Mouse (Mus musculus) embryonic facial prominence, embryonic 15.5 days (tissue): ENCODE results near the gene Spn. TPM values are rescaled to one million over a fixed set of nuclear protein-coding genes. Genes with fewer than 3 reads are reported as not detected.

Experiments
- ATAC-seq: fragments of 200-750 bp; cut with Nextera tagmentation; 2 replicates; pipeline ENCODE4 v1.8.0; 2017; ENCODE audit warnings: low read depth, moderate TSS enrichment; ENCODE audit not compliant: insufficient number of reproducible peaks, low FRiP score, low TSS enrichment
- H3K27ac ChIP-seq: fragments of 300-500 bp; sonication (generic); replicated peaks from 2 replicates; pipeline ENCODE4 v1.5.1; 2015; ENCODE audit warnings: mild to moderate bottlenecking, inconsistent platforms
- H3K27me3 ChIP-seq: fragments of 300-500 bp; sonication (generic); 2 replicates; pipeline ENCODE4 v1.6.1; 2015; ENCODE audit warnings: inconsistent platforms
- H3K36me3 ChIP-seq: fragments of 300-500 bp; sonication (generic); 2 replicates; pipeline ENCODE4 v1.6.1; 2015; ENCODE audit warnings: mild to moderate bottlenecking, inconsistent platforms
- H3K4me1 ChIP-seq: fragments of 300-500 bp; sonication (generic); 2 replicates; pipeline ENCODE4 v1.6.1; 2015; ENCODE audit warnings: inconsistent platforms
- H3K4me2 ChIP-seq: fragments of 300-500 bp; sonication (generic); replicated peaks from 2 replicates; pipeline ENCODE4 v1.6.1; 2015; ENCODE audit warnings: mild to moderate bottlenecking, inconsistent platforms
- H3K4me3 ChIP-seq: fragments of 300-500 bp; sonication (generic); replicated peaks from 2 replicates; pipeline ENCODE4 v1.5.1; 2015; ENCODE audit warnings: mild to moderate bottlenecking, inconsistent platforms
- H3K9ac ChIP-seq: fragments of 300-500 bp; sonication (generic); 2 replicates; pipeline ENCODE4 v1.6.1; 2015; ENCODE audit warnings: inconsistent platforms
- H3K9me3 ChIP-seq: fragments of 300-500 bp; sonication (generic); replicated peaks from 2 replicates; pipeline ENCODE4 v1.6.1; 2016; ENCODE audit warnings: inconsistent platforms
- WGBS: fragments of 180-500 bp; shearing (Covaris S2); methylation state at CpG from one replicate; pipeline ENCODE4 v1.1.7; 2015; 5-methylcytosine and 5-hydroxymethylcytosine counted together
- polyA plus RNA-seq: library from polyadenylated mRNA; unstranded; fragments of >200 nt; fragmentation: Nextera tagmentation; extraction: Ambion mirVana; gene quantifications from 2 replicates; pipeline ENCODE4 v1.2.1, GENCODE M21; 2015

Gene Spn
- polyA plus RNA-seq, 1 experiment from 2014 or later: 0.61 TPM

DNA sequence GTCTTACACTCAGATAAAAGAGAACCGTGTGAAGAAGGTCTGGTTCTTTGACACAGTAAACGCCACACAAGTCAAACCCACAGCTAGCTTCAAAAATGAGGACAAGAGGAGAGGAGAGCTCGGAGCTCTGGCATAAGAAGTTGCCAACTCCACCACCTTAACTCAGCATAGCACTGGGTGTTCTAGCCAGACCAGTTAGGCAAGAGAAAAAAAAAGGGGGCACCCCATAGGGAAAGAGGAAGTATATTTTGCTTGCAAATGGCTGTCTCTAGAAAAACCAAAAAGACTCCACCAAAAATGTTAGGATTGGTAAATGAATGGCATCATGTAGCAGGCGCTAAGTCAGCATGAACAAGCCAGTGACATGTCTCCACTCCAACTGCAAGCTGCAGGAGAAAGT is 26.4 kb upstream of the Spn start:
- Histone ChIP-seq H3K4me2 (no peak overlapping the region), H3K27ac (no peak overlapping the region), H3K9ac (no peak overlapping the region), H3K4me1 (no peaks in the 10 kb centered on the region), H3K4me3 (no peak overlapping the region), H3K9me3 (no peaks in the 10 kb centered on the region), H3K27me3 (no peaks in the 10 kb centered on the region), H3K36me3 (no peaks in the 10 kb centered on the region)
- no peak for ATAC-seq
- 82% methylated on average over 4 of the region's 4 CpGs for WGBS

DNA sequence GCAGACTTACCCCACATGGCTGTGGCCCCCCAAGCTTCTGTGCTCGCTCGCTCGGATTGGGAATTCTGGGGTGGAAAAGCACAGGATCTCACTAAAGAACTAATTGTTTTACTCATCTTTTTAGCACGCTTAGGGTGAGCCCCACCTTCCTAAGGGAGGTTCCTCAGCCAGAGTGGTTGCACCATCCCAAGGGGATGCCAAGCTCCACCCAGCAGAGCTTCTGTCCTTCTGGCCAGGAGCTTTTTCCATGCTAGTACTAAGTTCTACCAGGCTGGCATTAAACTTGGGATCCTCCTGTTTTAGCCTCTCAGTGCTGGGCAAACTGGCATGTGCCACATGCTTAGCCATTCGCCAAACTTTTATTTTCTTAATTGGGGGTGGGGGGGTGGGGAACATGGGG is 24.9 kb upstream of the Spn start:
- no peak overlapping the region for H3K4me2 ChIP-seq
- no peaks in the 10 kb centered on the region for H3K36me3 ChIP-seq
- no peaks in the 10 kb centered on the region for H3K27me3 ChIP-seq
- no peak overlapping the region for H3K9ac ChIP-seq
- H3K4me3 ChIP-seq: no peak overlapping the region
- no peak for ATAC-seq
- no peaks in the 10 kb centered on the region for H3K9me3 ChIP-seq
- H3K27ac ChIP-seq: no peak overlapping the region
- no peaks in the 10 kb centered on the region for H3K4me1 ChIP-seq
- WGBS: 82% methylated on average over 5 of the region's 5 CpGs

DNA sequence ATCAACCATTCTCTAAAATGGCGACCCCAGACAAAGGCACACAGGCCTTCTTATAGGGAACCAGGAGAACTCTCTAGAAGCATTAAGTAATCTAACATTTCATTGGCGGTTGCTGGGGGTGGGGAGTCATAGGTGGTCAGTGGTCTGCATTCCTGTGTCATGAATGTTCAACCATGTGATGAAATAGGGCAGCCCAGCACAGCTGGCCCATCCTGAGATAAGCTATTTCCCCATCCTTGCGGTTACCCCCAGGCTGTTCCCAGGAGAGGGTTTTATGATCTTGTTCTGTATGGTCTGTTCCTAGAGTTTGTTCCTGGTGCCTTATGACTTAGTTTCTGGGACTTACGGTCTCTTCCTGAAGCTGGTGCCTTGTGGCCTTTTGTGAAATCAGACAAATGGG is 19.9 kb upstream of the Spn start:
- ATAC-seq: no peak
- Histone ChIP-seq H3K27ac (no peak overlapping the region), H3K4me3 (no peak overlapping the region), H3K9ac (no peak overlapping the region), H3K9me3 (no peaks in the 10 kb centered on the region), H3K4me2 (no peak overlapping the region), H3K36me3 (no peaks in the 10 kb centered on the region), H3K27me3 (no peaks in the 10 kb centered on the region), H3K4me1 (no peaks in the 10 kb centered on the region)
- WGBS: 91% methylated on average over 4 of the region's 4 CpGs

DNA sequence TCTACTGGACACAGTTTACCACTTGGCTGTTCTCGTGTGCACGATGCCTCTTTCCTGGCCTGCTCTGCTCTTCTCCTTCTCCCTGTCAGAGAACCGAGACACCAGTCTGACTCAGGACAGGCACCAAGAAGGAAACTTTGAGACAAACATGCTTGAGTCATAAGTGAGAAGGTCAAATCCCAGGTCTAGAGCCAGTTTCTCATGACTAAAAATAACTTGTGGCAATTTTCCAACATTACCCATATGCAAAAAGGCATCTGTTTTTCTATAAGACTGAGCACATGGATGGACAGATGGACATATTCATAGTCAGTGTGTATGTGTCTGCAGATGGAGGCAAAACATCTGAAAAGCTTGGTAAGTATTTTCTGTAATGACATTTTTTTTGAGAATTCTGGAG is 15.9 kb upstream of the Spn start:
- Histone ChIP-seq H3K9ac (no peak overlapping the region), H3K4me1 (no peaks in the 10 kb centered on the region), H3K36me3 (no peaks in the 10 kb centered on the region), H3K27me3 (no peaks in the 10 kb centered on the region), H3K27ac (no peak overlapping the region), H3K4me3 (no peak overlapping the region), H3K9me3 (no peaks in the 10 kb centered on the region), H3K4me2 (no peak overlapping the region)
- 76% methylated on average over 3 of the region's 3 CpGs for WGBS
- ATAC-seq: no peak

DNA sequence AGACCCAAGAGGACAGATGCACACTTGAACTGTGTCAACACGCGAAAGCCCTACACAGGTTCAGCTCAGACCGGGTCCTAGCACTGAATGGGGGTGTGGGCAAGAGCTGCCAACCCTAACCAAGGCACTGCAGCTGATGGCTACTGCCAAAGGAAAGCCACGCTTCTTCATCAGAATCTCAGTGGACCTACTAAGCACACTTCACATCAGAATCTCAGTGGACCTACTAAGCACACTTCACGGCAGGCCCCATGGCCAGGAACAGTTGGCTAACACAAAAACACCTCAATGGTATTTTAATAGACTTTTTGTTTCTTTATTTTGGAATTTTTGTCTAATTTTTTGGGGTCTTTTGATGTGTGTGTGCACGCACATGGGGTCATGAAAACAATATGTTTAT is 14.8 kb upstream of the Spn start:
- H3K36me3 ChIP-seq: no peaks in the 10 kb centered on the region
- no peak overlapping the region for H3K27ac ChIP-seq
- no peak overlapping the region for H3K4me2 ChIP-seq
- 89% methylated on average over 6 of the region's 6 CpGs for WGBS
- no peak overlapping the region for H3K9ac ChIP-seq
- H3K4me1 ChIP-seq: no peaks in the 10 kb centered on the region
- no peaks in the 10 kb centered on the region for H3K9me3 ChIP-seq
- no peak for ATAC-seq
- no peaks in the 10 kb centered on the region for H3K27me3 ChIP-seq
- H3K4me3 ChIP-seq: no peak overlapping the region

DNA sequence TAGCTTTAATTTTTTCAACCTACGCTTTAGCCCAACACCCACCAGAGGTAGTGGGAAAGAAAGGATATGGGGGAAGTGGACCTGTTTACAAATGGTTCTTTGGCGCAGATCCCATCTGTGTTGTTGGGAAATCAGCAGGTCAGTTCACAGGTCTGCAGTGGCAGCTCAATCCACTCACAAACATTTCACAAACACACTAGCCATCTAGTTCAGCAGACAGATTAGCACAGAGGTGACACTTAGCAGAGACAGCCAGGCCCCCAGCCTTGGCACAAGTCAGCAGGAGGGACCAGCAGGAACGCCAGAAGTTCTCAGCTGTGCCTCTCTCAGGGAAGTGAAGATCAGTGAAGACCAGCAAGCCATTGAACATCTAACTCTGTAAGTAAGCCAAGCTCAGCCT is 10.3 kb upstream of the Spn start:
- H3K4me1 ChIP-seq: no peaks in the 10 kb centered on the region

DNA sequence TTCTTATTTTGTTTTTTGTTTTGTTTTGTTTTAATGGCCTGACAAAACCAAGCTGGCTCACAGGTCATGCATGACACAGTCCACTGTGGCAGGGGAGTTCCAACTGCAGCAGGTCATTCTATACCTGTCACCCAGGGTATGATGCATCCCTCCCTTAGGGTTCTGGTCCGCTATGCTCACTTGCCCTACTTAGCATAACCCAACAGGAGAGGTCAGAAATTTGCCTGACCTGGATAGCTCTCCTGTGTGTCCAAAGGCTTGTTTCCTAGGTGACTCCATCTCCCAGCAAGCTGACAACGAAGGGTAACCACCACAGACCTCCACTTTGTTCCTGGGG is 8.6 kb upstream of the Spn start:
- ATAC-seq: no peak
- Histone ChIP-seq H3K9me3 (no peaks in the 10 kb centered on the region), H3K4me3 (no peak overlapping the region), H3K27ac (no peak overlapping the region), H3K36me3 (no peaks in the 10 kb centered on the region), H3K4me1 (no peaks in the 10 kb centered on the region), H3K27me3 (no peaks in the 10 kb centered on the region), H3K4me2 (no peak overlapping the region), H3K9ac (no peak overlapping the region)
- WGBS: 48% methylated on average over 2 of the region's 2 CpGs

More for the DNA sequence above, 10.3 kb upstream of the Spn start:
- WGBS: 68% methylated on average over 3 of the region's 3 CpGs
- ATAC-seq: no peak
- H3K4me2 ChIP-seq: no peak overlapping the region
- no peaks in the 10 kb centered on the region for H3K27me3 ChIP-seq
- no peaks in the 10 kb centered on the region for H3K9me3 ChIP-seq
- H3K4me3 ChIP-seq: no peak overlapping the region
- H3K9ac ChIP-seq: no peak overlapping the region
- H3K36me3 ChIP-seq: no peaks in the 10 kb centered on the region
- H3K27ac ChIP-seq: no peak overlapping the region

DNA sequence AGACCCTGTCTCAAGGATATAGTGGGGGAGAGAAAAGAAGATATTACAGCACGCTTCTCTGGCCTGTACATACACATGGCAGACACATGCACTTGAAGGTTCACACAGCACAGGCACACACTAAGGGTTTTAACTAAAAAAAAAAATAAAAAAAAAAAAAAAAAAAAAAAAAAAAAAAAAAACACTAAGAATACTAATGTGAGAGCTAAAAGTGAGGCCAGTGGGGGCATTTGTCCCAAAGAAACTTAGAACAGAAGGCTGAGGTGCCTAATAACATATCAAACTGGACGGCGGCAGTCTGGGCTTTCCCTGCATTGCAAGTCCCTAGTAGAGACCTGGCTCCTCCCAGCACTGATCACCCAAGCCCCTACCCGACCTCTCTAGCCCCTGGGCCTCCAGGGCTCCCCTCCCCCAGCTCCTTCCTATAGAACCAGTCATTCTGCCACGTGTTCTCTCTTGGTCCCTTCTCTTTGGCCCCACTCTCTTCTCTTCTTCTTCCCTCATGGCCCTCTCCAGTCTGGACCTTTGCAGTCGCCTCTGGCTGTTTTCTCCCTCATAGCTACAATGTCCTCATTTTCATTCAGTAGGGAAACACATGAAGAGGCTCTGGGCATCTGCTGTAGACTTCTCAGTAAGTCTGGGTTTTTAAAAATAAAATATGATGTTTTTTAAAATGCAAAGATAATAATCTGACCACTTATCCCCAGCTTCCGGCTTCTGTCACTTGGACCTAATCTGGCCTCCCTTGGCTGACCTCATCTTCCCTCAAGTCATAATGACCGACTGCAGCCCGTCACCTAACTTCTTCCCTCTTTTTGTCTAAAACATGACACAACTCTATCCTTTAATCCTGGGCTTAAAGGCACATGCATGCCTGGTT is 8.0 kb upstream of the Spn start:
- Histone ChIP-seq H3K4me3 (no peak overlapping the region), H3K27ac (no peak overlapping the region), H3K4me2 (no peak overlapping the region), H3K9ac (no peak overlapping the region), H3K27me3 (no peaks in the 10 kb centered on the region), H3K9me3 (no peaks in the 10 kb centered on the region), H3K36me3 (no peaks in the 10 kb centered on the region), H3K4me1 (no peaks in the 10 kb centered on the region)
- 45% methylated on average over 9 of the region's 9 CpGs for WGBS
- no peak for ATAC-seq

DNA sequence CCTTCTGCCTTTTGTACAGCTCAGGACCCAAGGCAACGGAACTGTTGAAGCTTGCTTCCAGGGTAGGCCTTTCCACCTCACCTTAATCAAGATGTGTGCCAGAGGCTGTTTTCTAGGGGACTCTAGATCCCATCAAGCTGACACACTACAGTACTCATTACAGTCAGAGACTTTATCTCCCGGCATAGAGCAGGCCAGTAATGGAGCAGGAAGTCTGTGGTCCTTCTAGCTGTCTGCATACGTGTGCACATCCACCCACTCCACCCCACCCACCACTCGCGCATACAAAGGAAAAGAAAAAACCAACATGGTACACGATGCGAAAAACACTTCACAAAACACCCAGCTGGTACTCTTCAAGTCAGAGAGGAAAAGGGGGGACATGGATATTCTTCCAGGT is 6.8 kb upstream of the Spn start:
- Histone ChIP-seq H3K4me1 (no peaks in the 10 kb centered on the region), H3K27me3 (no peaks in the 10 kb centered on the region), H3K27ac (no peak overlapping the region), H3K9ac (no peak overlapping the region), H3K4me2 (no peak overlapping the region), H3K9me3 (no peaks in the 10 kb centered on the region), H3K4me3 (no peak overlapping the region), H3K36me3 (no peaks in the 10 kb centered on the region)
- ATAC-seq: no peak
- 80% methylated on average over 7 of the region's 7 CpGs for WGBS

DNA sequence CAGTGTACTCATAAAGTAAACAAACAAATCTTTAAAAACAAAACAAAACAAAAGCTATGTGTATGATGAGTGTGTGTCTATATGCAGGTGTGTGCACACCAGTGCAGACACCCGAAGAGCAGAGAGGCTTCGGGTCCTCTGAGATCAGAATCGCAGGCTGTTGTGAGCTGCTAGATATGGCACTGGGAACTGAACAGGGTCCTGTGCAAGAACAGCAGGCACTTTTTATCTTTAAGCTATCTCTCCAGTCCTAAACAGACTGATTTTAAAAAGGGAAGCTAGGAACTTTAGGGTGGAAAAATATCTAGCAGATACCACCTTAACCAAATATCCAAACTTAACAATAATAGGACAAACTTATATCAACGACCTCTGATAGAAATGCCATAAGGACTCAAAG is 5.0 kb upstream of the Spn start:
- ATAC-seq: no peak
- Histone ChIP-seq H3K36me3 (no peaks in the 10 kb centered on the region), H3K4me3 (no peak overlapping the region), H3K9ac (no peak overlapping the region), H3K27ac (no peak overlapping the region), H3K4me2 (no peak overlapping the region), H3K27me3 (no peaks in the 10 kb centered on the region), H3K4me1 (no peaks in the 10 kb centered on the region), H3K9me3 (no peaks in the 10 kb centered on the region)
- WGBS: 84% methylated on average over 4 of the region's 4 CpGs

DNA sequence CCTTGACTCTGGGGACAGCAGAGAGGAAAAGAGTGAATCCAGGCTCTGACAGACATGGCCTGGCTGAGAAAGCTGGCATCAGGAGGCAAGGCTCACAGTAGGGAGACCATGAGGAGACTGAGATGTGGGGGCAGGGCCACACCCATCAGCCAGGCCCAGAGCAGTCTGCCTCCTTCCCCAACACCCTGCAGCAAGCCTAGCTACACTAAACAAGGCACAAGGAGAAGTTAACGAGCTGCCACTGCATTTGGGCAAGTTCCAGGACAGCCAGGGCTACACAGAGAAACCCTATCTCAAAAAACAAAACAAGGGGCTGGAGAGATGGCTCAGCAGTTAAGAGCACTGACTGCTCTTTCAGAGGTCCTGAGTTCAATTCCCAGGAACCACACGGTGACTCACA is 4.6 kb upstream of the Spn start:
- no peak for ATAC-seq
- Histone ChIP-seq H3K9ac (no peak overlapping the region), H3K4me3 (no peak overlapping the region), H3K4me1 (no peaks in the 10 kb centered on the region), H3K27me3 (no peaks in the 10 kb centered on the region), H3K36me3 (no peaks in the 10 kb centered on the region), H3K4me2 (no peak overlapping the region), H3K9me3 (no peaks in the 10 kb centered on the region), H3K27ac (no peak overlapping the region)
- 43% methylated on average over 2 of the region's 2 CpGs for WGBS

DNA sequence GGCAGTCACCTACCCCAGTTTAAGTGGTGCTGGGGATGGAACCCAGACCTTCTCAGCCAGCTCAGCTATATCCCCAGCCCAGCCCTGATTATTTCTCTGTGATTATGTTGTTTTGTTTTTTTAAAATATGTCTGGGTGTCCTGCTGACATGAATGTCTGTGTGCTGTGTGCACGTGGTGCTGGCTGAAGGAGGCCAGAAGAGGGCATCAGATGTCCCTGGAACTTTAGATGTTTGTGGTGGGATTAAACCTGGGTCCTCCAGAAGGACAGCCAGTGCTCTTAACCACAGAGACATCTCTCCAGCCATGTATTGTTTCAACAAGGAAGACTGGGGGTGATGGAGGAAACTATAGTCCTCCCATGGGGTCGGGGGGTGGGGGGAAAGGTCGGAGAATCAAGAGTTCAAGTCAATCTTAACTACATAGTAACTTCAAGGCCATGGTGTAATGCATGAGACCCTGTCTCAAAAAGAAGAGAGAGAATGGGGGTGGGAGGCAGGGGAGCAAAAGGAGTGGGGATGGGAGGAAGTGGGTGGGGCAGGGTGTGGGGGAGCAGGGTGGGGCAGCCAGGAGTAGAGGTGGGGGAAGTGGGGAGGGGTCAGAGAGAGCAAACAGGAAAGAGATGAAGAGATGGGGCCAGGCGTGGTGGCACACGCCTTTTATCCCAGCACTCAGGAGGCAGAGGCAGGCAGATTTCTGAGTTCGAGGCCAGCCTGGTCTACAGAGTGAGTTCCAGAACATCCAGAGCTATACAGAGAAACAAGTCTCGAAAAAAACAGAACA is 3.2 kb upstream of the Spn start:
- H3K4me3 ChIP-seq: no peak overlapping the region
- H3K9ac ChIP-seq: no peak overlapping the region
- no peaks in the 10 kb centered on the region for H3K9me3 ChIP-seq
- no peak overlapping the region for H3K4me2 ChIP-seq
- H3K27me3 ChIP-seq: no peaks in the 10 kb centered on the region
- no peak for ATAC-seq
- no peaks in the 10 kb centered on the region for H3K36me3 ChIP-seq
- H3K4me1 ChIP-seq: no peaks in the 10 kb centered on the region
- 64% methylated on average over 7 of the region's 7 CpGs for WGBS
- H3K27ac ChIP-seq: no peak overlapping the region
